Comparison of ENCODE assay signal across 8 mouse cellular contexts in the genomic region with DNA sequence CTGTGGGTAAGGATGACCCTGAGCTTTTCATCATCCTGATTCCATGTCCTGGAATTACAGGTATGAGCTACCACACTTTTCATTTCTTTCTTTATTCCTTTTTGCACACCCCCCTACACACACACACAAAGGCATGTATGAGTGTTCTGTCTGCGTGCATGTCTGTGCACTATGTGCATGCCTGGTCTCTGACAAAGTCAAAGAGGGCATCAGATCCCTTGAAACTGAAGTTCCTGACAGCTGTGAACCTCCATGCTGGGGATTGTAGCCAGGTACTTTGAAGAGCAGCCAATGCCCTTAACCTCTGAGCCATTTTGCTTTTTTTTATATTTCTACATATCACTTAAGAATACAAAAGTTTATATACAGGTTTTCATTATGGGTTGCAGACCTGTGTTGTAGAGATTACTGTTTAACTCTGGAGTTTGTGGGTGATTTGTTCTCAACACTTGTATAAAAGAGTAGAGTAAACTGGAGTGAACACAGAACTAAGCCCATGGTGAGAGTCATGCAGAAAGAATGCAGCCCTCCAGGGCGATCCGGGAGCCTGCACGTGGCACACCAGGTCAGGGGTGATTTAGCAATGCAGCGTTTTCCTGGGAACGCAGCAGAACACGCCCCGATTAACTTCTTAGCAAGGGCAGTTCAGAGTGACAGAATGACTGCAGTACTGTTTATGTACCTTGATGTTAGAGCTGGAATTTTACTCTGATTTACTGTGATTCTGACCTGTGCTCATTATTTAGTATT. TPM values are rescaled to one million over a fixed set of nuclear protein-coding genes. Genes with fewer than 3 reads are reported as not detected.
DNase-seq lines count a peak whose midpoint lies in the region; ATAC-seq and TF ChIP-seq lines count a peak whose summit lies in the region.

No protein-coding gene starts in this region.

- H3K9me3 ChIP-seq in intestine, embryonic 14.5 days (ENCODE audit: control insufficient read depth, low read length), result no peaks in the 10 kb centered on the region
- no peaks in the 10 kb centered on the region for H3K9me3 ChIP-seq in liver, embryonic 13.5 days (replicated peaks)
- H3K9me3 ChIP-seq in forebrain, embryonic 16.5 days (ENCODE audit: control insufficient read depth, low read length), result no peaks in the 10 kb centered on the region

- peaks cover 32% of the 10 kb centered on the region for H3K4me1 ChIP-seq in intestine, embryonic 14.5 days (replicated peaks; ENCODE audit: control insufficient read depth, insufficient read depth, low read length)
- H3K4me1 ChIP-seq in liver, embryonic 13.5 days (replicated peaks), result peaks cover 75% of the 10 kb centered on the region
- H3K4me1 ChIP-seq in forebrain, embryonic 16.5 days (replicated peaks; ENCODE audit: control insufficient read depth, insufficient read depth, low read length), result no peaks in the 10 kb centered on the region

- H3K4me2 ChIP-seq in intestine, embryonic 14.5 days (ENCODE audit: low read length), result no peak overlapping the region
- H3K4me2 ChIP-seq in liver, embryonic 13.5 days, result 0 out of 2 replicates have a peak overlapping the region, but pooled peaks have one; percentile 2
- no peak overlapping the region for H3K4me2 ChIP-seq in forebrain, embryonic 16.5 days (ENCODE audit: low read length)

- in situ Hi-C loops in Patski (cut with MboI; ENCODE audit: low pct_unique_long_range_greater_than_20kb), result no loop called here

- CTCF ChIA-PET in Patski (lab: Charles Lee), result interaction anchor here (0.8 to 1.9 kb wide), 6 partner anchors 9 to 22 kb away, joined by 3 to 8 read pairs (median 4); partner anchors contain the start of genes Stradb and Trak2

- WGBS in intestine, embryonic 14.5 days, result 10% methylated on average over 8 of the region's 8 CpGs
- WGBS in liver, embryonic 13.5 days (ENCODE audit: insufficient replicate concordance), result 70% methylated on average over 8 of the region's 8 CpGs
- 37% methylated on average over 8 of the region's 8 CpGs for WGBS in forebrain, embryonic 16.5 days

- H3K36me3 ChIP-seq in intestine, embryonic 14.5 days (ENCODE audit: control insufficient read depth, insufficient read depth, low read length), result peaks cover 3% of the 10 kb centered on the region
- peaks cover 42% of the 10 kb centered on the region for H3K36me3 ChIP-seq in liver, embryonic 13.5 days
- no peaks in the 10 kb centered on the region for H3K36me3 ChIP-seq in forebrain, embryonic 16.5 days (ENCODE audit: control insufficient read depth, insufficient read depth)

- ATAC-seq in Patski, result peak; percentile 86
- peak; percentile 81; the same call in 1 of the 2 replicates for ATAC-seq in intestine, embryonic 14.5 days (replicated peaks; ENCODE audit: low FRiP score, low TSS enrichment, low read depth)
- no peak for ATAC-seq in liver, embryonic 13.5 days (ENCODE audit: low read depth)
- no peak for ATAC-seq in forebrain, embryonic 16.5 days

- H3K9ac ChIP-seq in intestine, embryonic 14.5 days (ENCODE audit: low read length), result no peak overlapping the region
- H3K9ac ChIP-seq in liver, embryonic 13.5 days, result peak overlapping the region; percentile 44; the same call in 1 of the 2 replicates
- H3K9ac ChIP-seq in forebrain, embryonic 16.5 days (replicated peaks; ENCODE audit: low read depth, low read length), result no peak overlapping the region

- intact Hi-C loops in left cerebral cortex, postnatal 4 days (cut with DNase I), result no loop called here

- POLR2A ChIA-PET in Patski (lab: Charles Lee), result interaction anchor here (1.2 kb wide), 1 partner anchor 12 kb away, joined by 3 read pairs; no protein-coding TSS in a partner anchor

- H3K4me3 ChIP-seq in intestine, embryonic 14.5 days (ENCODE audit: low read depth, low read length), result no peak overlapping the region
- H3K4me3 ChIP-seq in liver, embryonic 13.5 days (replicated peaks), result no peak overlapping the region
- no peak overlapping the region for H3K4me3 ChIP-seq in forebrain, embryonic 16.5 days (replicated peaks; ENCODE audit: low read length)

- H3K27ac ChIP-seq in intestine, embryonic 14.5 days (ENCODE audit: low read depth), result 0 out of 2 replicates have a peak overlapping the region, but pooled peaks have one; percentile 22
- peak overlapping the region; percentile 97 for H3K27ac ChIP-seq in liver, embryonic 13.5 days
- H3K27ac ChIP-seq in forebrain, embryonic 16.5 days (ENCODE audit: low read length), result no peak overlapping the region

- no peak for DNase-seq in Patski (ENCODE audit: low read depth, low spot score)
- DNase-seq in embryo, embryonic 11 days, result peak; percentile 71
- peak; percentile 57 for DNase-seq in intestine, embryonic 14.5 days (ENCODE audit: low spot score)
- DNase-seq in liver, embryonic 13.5 days, result no peak
- DNase-seq in layer of hippocampus, adult 18-20 months (ENCODE audit: low spot score in 2 of 2), result no peak
- DNase-seq in B cell, adult 2 months, result no peak
- DNase-seq in left cerebral cortex, postnatal 4 days, result no peak

- no peaks in the 10 kb centered on the region for H3K27me3 ChIP-seq in Patski
- H3K27me3 ChIP-seq in intestine, embryonic 14.5 days (replicated peaks; ENCODE audit: control insufficient read depth, insufficient read depth, low read length), result no peaks in the 10 kb centered on the region
- no peaks in the 10 kb centered on the region for H3K27me3 ChIP-seq in liver, embryonic 13.5 days
- no peaks in the 10 kb centered on the region for H3K27me3 ChIP-seq in forebrain, embryonic 16.5 days (replicated peaks; ENCODE audit: control insufficient read depth, insufficient read depth, low read length)

- TF ChIP-seq CTCF in Patski (IDR thresholded peaks at IDR 0.05), result no peak

RNA-seq across cellular contexts. Expression of gene Trak2, which starts 22.2 kb away (rescaled TPM):
- polyA plus RNA-seq in Patski (2021), result 77.4 TPM
- polyA plus RNA-seq in intestine, embryonic 14.5 days (2014; fragmentation: Nextera tagmentation; extraction: Ambion mirVana), result 12.0 and 13.9 TPM in 2 replicates
- polyA plus RNA-seq in liver, embryonic 13.5 days (2015; fragmentation: Nextera tagmentation; extraction: Ambion mirVana), result 41.5 and 58.7 TPM in 2 replicates
- 100 to 1,000 TPM; 110 to 113 TPM for total RNA-seq in layer of hippocampus, adult 18-20 months (2021)
- polyA plus RNA-seq in forebrain, embryonic 16.5 days (2015; fragmentation: Nextera tagmentation; extraction: Ambion mirVana), result 24.0 and 26.1 TPM in 2 replicates
- total RNA-seq in left cerebral cortex, postnatal 4 days (2021), result 10 to 100 TPM; 82.5 to 92.3 TPM

RNA-seq across cellular contexts. Expression of gene Stradb, which starts 22.2 kb away (rescaled TPM):
- 63.9 TPM for polyA plus RNA-seq in Patski (2021)
- 26.4 and 29.2 TPM in 2 replicates for polyA plus RNA-seq in intestine, embryonic 14.5 days (2014; fragmentation: Nextera tagmentation; extraction: Ambion mirVana)
- 41.0 and 44.8 TPM in 2 replicates for polyA plus RNA-seq in liver, embryonic 13.5 days (2015; fragmentation: Nextera tagmentation; extraction: Ambion mirVana)
- 10 to 100 TPM; 36.9 to 42.4 TPM for total RNA-seq in layer of hippocampus, adult 18-20 months (2021)
- polyA plus RNA-seq in forebrain, embryonic 16.5 days (2015; fragmentation: Nextera tagmentation; extraction: Ambion mirVana), result 104 and 108 TPM in 2 replicates
- 10 to 100 TPM; 88.3 to 93.0 TPM for total RNA-seq in left cerebral cortex, postnatal 4 days (2021)

Comparison
In these comparisons a context has a peak if more than half of its experiments do, and no peak if none do; other contexts are left out.
1. ATAC-seq: peak in Patski (single experiment) and intestine, embryonic 14.5 days (single experiment); none in liver, embryonic 13.5 days (single experiment) and forebrain, embryonic 16.5 days (single experiment).
2. DNase-seq: peak in embryo, embryonic 11 days (single experiment) and intestine, embryonic 14.5 days (single experiment); none in Patski (single experiment), liver, embryonic 13.5 days (single experiment), layer of hippocampus, adult 18-20 months (0 of 2), B cell, adult 2 months (0 of 2) and left cerebral cortex, postnatal 4 days (single experiment).